Mouse (Mus musculus) stomach, embryonic 15.5 days (tissue): Measurements from ENCODE around the gene Gm4491. TPM values are rescaled to one million over a fixed set of nuclear protein-coding genes. Genes with fewer than 3 reads are reported as not detected.

Experiments used
- ATAC-seq: fragments of 200-750 bp; cut with Nextera tagmentation; 2 replicates; pipeline ENCODE4 v1.8.0; 2017; ENCODE audit warnings: low read depth, moderate number of reproducible peaks, moderate TSS enrichment; ENCODE audit not compliant: insufficient read depth, low FRiP score
- H3K27ac ChIP-seq: fragments of 300-500 bp; sonication (generic); 2 replicates; pipeline ENCODE4 v1.5.1; 2015; ENCODE audit warnings: mild to moderate bottlenecking, inconsistent platforms
- H3K27me3 ChIP-seq: fragments of 300-500 bp; sonication (generic); replicated peaks from 2 replicates; pipeline ENCODE4 v1.6.1; 2015; ENCODE audit warnings: inconsistent platforms
- H3K36me3 ChIP-seq: fragments of 300-500 bp; sonication (generic); 2 replicates; pipeline ENCODE4 v1.6.1; 2015; ENCODE audit warnings: inconsistent platforms
- H3K4me1 ChIP-seq: fragments of 300-500 bp; sonication (generic); 2 replicates; pipeline ENCODE4 v1.6.1; 2015; ENCODE audit warnings: inconsistent platforms
- H3K4me2 ChIP-seq: fragments of 300-500 bp; sonication (generic); 2 replicates; pipeline ENCODE4 v1.6.1; 2015; ENCODE audit warnings: mild to moderate bottlenecking, inconsistent platforms
- H3K4me3 ChIP-seq: fragments of 300-500 bp; sonication (generic); replicated peaks from 2 replicates; pipeline ENCODE4 v1.5.1; 2015; ENCODE audit warnings: inconsistent platforms
- H3K9ac ChIP-seq: fragments of 300-500 bp; sonication (generic); 2 replicates; pipeline ENCODE4 v1.6.1; 2015; ENCODE audit warnings: inconsistent platforms
- H3K9me3 ChIP-seq: fragments of 300-500 bp; sonication (generic); 2 replicates; pipeline ENCODE4 v1.6.1; 2016; ENCODE audit warnings: inconsistent platforms
- WGBS: fragments of 180-500 bp; shearing (Covaris S2); methylation state at CpG from one replicate; pipeline ENCODE4 v1.1.7; 2015; 5-methylcytosine and 5-hydroxymethylcytosine counted together
- polyA plus RNA-seq: library from polyadenylated mRNA; unstranded; fragments of >200 nt; fragmentation: Nextera tagmentation; extraction: Ambion mirVana; gene quantifications from 2 replicates; pipeline ENCODE4 v1.2.1, GENCODE M21; 2015

Gene Gm4491
- not detected in 2 replicates for polyA plus RNA-seq

DNA sequence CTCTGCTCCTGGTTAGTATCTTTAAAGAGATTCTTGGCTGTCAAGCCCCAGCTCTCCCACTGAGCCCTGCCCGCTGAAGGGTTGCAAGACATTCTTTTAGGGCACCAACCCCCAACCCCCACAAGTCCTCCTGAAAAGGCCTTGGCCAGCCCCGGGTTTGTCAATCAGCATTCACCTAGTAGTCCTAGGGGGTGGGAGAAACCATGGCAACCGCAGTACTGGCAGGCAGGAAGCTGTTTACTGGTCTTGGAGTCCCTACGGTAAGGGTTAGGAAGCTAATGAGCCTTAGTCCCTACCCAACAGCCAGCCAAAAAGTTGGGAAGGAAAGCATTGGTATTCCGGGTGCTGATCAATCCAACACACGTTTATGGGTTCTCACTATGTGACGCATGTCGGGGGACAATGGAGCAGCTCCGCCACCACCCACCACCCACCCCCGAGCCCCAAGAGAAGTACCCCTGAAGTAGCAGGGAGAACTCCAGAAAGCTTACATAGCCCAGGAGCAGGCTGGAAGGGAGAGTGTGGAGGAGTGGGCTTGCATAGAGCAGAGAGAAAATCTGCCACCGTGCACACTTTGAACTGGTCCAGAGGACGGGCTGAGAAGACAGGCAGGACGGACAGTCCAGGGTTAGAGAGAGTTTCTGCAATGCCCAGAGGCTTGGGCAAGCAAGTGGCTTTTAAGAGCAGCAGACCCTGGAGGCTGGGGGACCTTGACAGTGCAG lies at the start of gene Gm4491:
Gene Gm4491, minus strand, starts transcription at position 61 of the 722 bp plus-strand sequence.
- no peaks in the 10 kb centered on the region for H3K9me3 ChIP-seq
- no peak for ATAC-seq
- H3K4me3 ChIP-seq = no peak within 1 kb of the TSS
- no peak within 1 kb of the TSS for H3K4me2 ChIP-seq
- H3K27me3 ChIP-seq = 0 out of 2 replicates have a peak, but pooled peaks cover 12% of the 10 kb centered on the region
- WGBS = 35% methylated on average over 13 of the region's 13 CpGs
- H3K27ac ChIP-seq = no peak within 1 kb of the TSS
- no peak within 1 kb of the TSS for H3K9ac ChIP-seq
- no peaks in the 10 kb centered on the region for H3K36me3 ChIP-seq
- no peaks in the 10 kb centered on the region for H3K4me1 ChIP-seq

DNA sequence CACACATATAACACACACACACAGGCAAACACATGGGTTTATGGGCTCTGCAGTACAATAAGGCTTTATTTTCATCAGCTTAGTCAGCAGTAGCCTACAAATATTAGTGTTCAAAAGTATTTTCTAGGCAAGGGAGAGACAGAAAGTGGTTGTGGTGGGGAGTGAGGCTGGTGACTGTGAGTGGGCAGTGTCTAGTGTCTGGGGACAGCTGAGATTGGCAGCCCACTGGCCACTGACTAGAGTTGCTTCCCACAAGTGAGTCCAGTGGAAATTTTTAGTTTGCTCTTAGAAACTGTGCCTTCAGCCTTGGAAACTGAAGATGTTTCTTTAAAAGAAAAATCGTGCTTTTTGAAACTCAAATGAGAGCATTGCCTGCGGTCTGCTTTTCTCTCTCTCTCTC lies 46.1 kb upstream of the Gm4491 start:
- no peaks in the 10 kb centered on the region for H3K36me3 ChIP-seq
- ATAC-seq = no peak
- H3K9me3 ChIP-seq = no peaks in the 10 kb centered on the region
- 0 out of 2 replicates have a peak, but pooled peaks cover 13% of the 10 kb centered on the region for H3K4me1 ChIP-seq
- H3K4me2 ChIP-seq = 0 out of 2 replicates have a peak overlapping the region, but pooled peaks have one; percentile 10
- peak overlapping the region; percentile 5; the same call in 1 of the 2 replicates for H3K27ac ChIP-seq
- WGBS = 24% methylated on average over 2 of the region's 2 CpGs
- no peak overlapping the region for H3K9ac ChIP-seq
- no peak overlapping the region for H3K4me3 ChIP-seq
- H3K27me3 ChIP-seq = no peaks in the 10 kb centered on the region

DNA sequence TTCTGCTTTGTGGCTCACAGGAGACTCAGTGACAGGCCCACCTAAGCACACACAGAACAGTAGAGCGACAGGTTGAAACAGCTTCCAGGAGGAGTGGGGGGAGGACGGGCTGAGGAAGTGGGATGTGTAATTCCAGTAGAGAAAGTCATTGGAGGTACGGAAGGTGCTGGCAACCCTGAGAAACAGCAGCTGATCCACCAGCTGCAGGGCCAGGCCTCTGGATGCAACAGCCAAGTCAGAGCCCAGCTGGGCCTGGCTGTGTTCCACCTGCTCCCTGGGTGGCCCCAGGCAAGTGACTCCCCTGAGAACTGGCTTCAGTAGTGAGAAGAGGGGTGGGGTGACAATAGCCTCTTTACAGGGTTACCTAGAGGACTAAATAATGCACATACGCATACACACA lies 45.5 kb upstream of the Gm4491 start:
- Histone ChIP-seq H3K27me3 (no peaks in the 10 kb centered on the region), H3K4me2 (no peak overlapping the region), H3K27ac (peak overlapping the region; percentile 62; the same call in 1 of the 2 replicates), H3K4me1 (0 out of 2 replicates have a peak, but pooled peaks cover 13% of the 10 kb centered on the region), H3K9me3 (no peaks in the 10 kb centered on the region), H3K9ac (no peak overlapping the region), H3K4me3 (no peak overlapping the region), H3K36me3 (no peaks in the 10 kb centered on the region)
- WGBS = 48% methylated on average over 4 of the region's 4 CpGs
- ATAC-seq = peak; percentile 65; the same call in 1 of the 2 replicates

DNA sequence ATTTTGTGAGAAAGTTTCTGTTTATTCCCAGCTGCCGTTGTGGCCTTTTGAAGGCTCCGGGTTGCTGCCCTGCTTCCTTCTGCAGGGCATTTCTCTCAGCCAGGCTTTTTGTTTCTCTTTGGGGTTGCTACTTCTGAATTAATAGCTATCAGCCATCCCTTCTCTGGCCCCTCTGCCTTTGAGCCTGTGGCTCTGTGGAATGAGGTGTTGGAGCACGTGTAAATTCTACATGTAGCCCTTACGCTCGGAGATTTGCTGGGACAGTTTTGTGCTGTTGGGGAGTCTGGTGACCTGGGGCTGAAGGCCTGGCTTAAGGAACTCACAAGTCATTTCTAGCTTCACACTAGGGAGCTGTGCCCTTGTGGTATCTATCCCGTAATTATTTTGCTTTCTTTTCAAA lies 39.2 kb upstream of the Gm4491 start:
- Histone ChIP-seq H3K9me3 (no peaks in the 10 kb centered on the region), H3K4me1 (no peaks in the 10 kb centered on the region), H3K9ac (no peak overlapping the region), H3K4me3 (no peak overlapping the region), H3K27ac (no peak overlapping the region), H3K36me3 (no peaks in the 10 kb centered on the region), H3K4me2 (no peak overlapping the region), H3K27me3 (no peaks in the 10 kb centered on the region)
- ATAC-seq = no peak
- WGBS = 31% methylated on average over 6 of the region's 6 CpGs

DNA sequence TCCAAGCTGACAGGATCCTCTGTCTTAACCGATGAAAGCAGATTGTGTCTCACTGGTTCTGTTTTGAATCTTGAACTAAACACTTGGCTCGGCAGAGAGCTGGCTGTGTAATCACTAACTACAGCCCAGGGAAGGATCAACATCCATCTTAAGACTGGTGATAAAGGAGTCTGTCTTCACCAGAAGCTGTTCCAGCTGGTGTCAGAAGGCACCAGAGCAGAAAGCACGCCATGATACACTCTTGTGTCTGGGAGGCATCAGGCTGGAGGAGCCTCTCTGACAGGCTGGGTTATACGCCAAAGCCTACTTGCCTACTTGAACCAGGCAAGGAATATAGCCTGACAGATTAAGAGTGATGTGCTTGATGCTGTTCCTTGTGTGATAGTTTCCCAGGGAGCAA lies 30.1 kb upstream of the Gm4491 start:
- H3K27ac ChIP-seq = no peak overlapping the region
- WGBS = 22% methylated on average over 4 of the region's 4 CpGs

DNA sequence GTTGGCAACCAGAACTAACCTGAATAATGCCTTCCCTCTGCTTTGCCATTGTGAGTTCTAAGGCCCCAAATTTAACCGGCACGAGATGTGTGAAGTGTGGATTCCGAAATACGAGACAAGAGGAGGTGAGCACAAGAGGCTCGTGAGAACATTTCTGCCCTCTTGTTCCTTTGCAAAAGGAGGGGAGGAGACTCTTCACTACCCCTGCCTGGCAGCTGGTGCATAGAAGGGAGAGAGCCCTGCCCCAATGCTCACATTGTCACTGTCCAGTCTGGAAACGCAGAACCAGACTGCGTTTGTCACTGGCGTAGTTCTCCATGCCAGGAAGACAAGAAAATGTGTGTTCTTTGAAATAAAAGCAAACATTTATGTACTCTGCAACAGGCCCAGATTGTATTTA lies 19.6 kb upstream of the Gm4491 start:
- H3K27me3 ChIP-seq = peaks cover 12% of the 10 kb centered on the region
- 75% methylated on average over 8 of the region's 8 CpGs for WGBS

More for the DNA sequence above, 30.1 kb upstream of the Gm4491 start:
- H3K9me3 ChIP-seq = no peaks in the 10 kb centered on the region
- no peak overlapping the region for H3K4me2 ChIP-seq
- no peak overlapping the region for H3K9ac ChIP-seq
- H3K4me3 ChIP-seq = no peak overlapping the region
- no peaks in the 10 kb centered on the region for H3K27me3 ChIP-seq
- H3K36me3 ChIP-seq = no peaks in the 10 kb centered on the region
- H3K4me1 ChIP-seq = no peaks in the 10 kb centered on the region
- peak; percentile 35; the same call in 1 of the 2 replicates for ATAC-seq

DNA sequence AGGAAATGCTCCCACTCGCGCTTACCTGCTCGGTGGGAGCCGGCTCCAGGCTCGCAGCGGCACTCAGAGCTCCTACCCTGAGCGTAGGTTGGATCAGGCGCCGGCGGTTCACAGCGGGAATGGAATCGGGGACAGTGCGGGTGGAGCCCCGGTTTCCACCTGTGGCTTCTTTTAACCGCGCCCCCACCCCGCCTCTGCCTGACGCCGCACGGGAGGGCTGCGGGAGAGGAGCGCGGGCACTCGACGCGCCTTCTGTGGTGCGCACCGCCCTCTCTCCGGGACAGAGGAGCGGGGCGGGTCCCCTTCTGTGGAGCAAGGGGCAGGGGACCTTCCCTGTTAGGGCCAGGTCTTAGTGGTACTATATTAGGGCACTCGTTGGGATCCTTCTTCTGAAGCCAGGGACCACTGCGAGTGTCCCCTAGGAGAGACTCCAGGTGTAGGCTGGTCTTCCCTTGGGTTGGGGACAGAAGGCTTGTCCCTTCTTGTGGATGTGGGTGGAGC lies 17.5 kb upstream of the Gm4491 start, which contains the start of gene Gjb6:
Gene Gjb6, minus strand, starts transcription at position 451 of the 501 bp plus-strand sequence.
- Histone ChIP-seq H3K36me3 (no peaks in the 10 kb centered on the region), H3K4me3 (peak within 1 kb of the TSS; percentile 39), H3K4me1 (peaks cover 8% of the 10 kb centered on the region), H3K27ac (no peak within 1 kb of the TSS), H3K27me3 (peaks cover 12% of the 10 kb centered on the region), H3K9ac (no peak within 1 kb of the TSS; the same call in 1 of the 2 replicates), H3K4me2 (peak within 1 kb of the TSS; percentile 72), H3K9me3 (no peaks in the 10 kb centered on the region)
- ATAC-seq = no peak
- WGBS = 3% methylated on average over 32 of the region's 33 CpGs

More for the DNA sequence above, 19.6 kb upstream of the Gm4491 start:
- Histone ChIP-seq H3K36me3 (no peaks in the 10 kb centered on the region), H3K4me2 (no peak overlapping the region), H3K4me1 (peaks cover 8% of the 10 kb centered on the region), H3K9ac (no peak overlapping the region), H3K27ac (no peak overlapping the region), H3K4me3 (no peak overlapping the region), H3K9me3 (no peaks in the 10 kb centered on the region)
- ATAC-seq = no peak

DNA sequence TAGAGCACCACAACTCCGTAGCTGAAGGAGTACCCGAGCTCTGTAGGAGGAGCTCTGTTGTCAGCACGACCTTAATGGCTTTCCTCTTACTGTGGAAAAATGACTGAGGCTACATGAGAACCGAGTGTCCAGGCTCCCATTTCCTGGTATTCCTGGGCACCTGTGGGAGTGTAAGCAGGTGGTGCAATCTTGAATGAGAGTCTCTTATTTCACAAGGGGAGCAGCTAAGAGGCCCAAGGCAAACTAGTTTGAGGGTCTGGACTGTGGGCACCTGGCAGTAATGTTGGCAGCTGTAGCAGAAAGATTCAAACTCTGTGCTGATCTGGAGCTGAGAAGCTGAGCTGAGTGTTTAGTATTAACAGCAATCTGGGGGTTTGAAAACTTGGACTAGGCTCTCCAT lies 11.7 kb upstream of the Gm4491 start:
- H3K36me3 ChIP-seq = no peaks in the 10 kb centered on the region
- 46% methylated on average over 4 of the region's 4 CpGs for WGBS
- H3K4me1 ChIP-seq = no peaks in the 10 kb centered on the region
- no peak overlapping the region for H3K4me3 ChIP-seq
- no peak overlapping the region for H3K9ac ChIP-seq
- H3K27me3 ChIP-seq = peaks cover 1% of the 10 kb centered on the region; the same call in 1 of the 2 replicates
- H3K27ac ChIP-seq = peak overlapping the region; percentile 21; the same call in 1 of the 2 replicates
- no peaks in the 10 kb centered on the region for H3K9me3 ChIP-seq
- ATAC-seq = 0 out of 2 replicates have a peak, but pooled peaks have one; percentile 47
- no peak overlapping the region for H3K4me2 ChIP-seq

DNA sequence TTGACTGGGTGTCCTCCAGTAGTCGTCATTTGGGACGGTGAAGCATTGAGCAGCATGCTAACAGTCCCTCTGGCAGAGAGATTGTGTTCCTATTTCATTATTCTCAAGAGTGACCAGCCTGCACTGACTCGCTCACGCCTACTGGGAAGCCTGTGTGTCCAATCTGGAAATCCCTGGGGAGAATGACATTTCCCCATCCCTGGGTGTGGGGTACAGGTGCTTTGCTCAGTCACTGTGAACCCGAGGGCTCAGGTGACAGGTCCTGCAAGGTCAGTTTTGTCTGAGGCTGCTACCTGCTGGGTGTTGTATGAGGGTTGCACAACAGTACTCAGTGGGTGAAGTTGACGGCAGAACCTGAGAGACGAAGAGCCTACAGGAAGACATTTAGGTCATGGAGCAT lies 6.6 kb upstream of the Gm4491 start:
- H3K4me3 ChIP-seq = no peak overlapping the region
- 0 out of 2 replicates have a peak, but pooled peaks cover 8% of the 10 kb centered on the region for H3K27me3 ChIP-seq
- H3K4me1 ChIP-seq = no peaks in the 10 kb centered on the region
- ATAC-seq = no peak
- no peak overlapping the region for H3K4me2 ChIP-seq
- 90% methylated on average over 7 of the region's 7 CpGs for WGBS
- H3K9ac ChIP-seq = no peak overlapping the region
- H3K36me3 ChIP-seq = no peaks in the 10 kb centered on the region
- no peak overlapping the region for H3K27ac ChIP-seq
- no peaks in the 10 kb centered on the region for H3K9me3 ChIP-seq

DNA sequence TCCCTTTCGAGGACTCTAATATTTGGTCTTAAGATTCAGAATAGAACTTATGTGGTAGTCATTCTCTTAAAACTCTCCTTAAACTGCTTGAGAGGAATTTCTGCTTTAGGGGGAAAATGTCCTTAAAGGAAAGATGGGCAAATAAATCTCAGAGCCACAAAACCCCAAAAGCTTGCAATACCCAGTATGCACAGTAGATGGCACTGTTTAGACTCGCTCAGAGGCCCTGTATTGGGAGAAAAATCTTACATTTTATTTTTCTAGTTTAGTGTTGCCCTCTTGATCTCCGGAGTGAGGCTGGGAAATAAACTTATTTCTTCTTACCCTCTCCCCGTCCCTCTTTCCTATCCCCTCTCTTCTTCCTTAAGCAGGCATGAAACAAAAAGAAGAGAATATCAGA lies 6.5 kb downstream of the Gm4491 start:
- no peak overlapping the region for H3K4me3 ChIP-seq
- H3K27me3 ChIP-seq = peaks cover 39% of the 10 kb centered on the region
- WGBS = 8% methylated on average over 4 of the region's 4 CpGs
- H3K36me3 ChIP-seq = no peaks in the 10 kb centered on the region
- peaks cover 6% of the 10 kb centered on the region for H3K4me1 ChIP-seq
- ATAC-seq = no peak
- H3K4me2 ChIP-seq = no peak overlapping the region
- H3K27ac ChIP-seq = no peak overlapping the region
- H3K9me3 ChIP-seq = no peaks in the 10 kb centered on the region
- no peak overlapping the region for H3K9ac ChIP-seq

DNA sequence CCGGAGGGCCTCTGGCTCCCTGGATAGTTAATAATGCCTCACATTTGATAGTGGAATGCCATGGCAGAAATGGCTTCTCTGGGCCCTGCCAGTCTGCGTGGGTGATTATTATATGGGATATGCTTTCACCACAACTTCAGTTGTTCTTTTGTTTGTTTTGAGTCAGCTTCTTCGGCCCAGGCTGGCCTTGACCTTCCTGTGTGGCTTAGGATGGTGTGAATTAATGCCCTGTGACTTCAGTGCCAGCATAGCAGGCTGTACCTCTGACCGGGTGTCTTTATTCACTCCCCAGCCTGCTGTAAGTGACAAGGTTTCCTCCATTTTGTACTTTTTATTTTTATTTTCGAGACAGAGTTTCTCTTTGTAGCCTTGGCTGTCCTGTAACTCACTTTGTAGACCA lies 7.8 kb downstream of the Gm4491 start:
- H3K4me2 ChIP-seq = no peak overlapping the region
- peaks cover 9% of the 10 kb centered on the region for H3K4me1 ChIP-seq
- peaks cover 50% of the 10 kb centered on the region for H3K27me3 ChIP-seq
- H3K27ac ChIP-seq = no peak overlapping the region
- H3K4me3 ChIP-seq = no peak overlapping the region
- H3K36me3 ChIP-seq = no peaks in the 10 kb centered on the region
- no peak overlapping the region for H3K9ac ChIP-seq
- no peak for ATAC-seq
- no peaks in the 10 kb centered on the region for H3K9me3 ChIP-seq
- 55% methylated on average over 5 of the region's 5 CpGs for WGBS

DNA sequence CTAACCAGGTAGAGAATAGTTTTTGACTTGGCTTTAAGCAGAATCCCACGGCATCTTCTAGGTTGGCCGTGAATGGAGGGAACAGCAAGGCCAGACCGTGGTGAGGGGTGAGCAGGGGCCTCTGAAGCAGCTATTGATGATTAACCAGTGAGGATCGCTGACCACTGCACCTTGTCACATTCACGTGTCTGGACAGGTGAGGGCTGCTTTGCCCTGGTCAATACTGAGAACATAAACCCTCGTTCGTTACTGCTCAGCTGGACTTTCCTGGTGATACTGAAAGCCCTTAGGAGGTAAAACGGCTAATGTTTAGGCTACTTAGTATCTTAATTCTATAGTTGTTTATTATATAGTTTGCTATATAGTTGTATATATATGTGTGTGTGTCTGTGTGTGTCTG lies 8.6 kb downstream of the Gm4491 start:
- H3K27me3 ChIP-seq = peaks cover 50% of the 10 kb centered on the region

More for the DNA sequence above, 8.6 kb downstream of the Gm4491 start:
- no peak overlapping the region for H3K27ac ChIP-seq
- no peaks in the 10 kb centered on the region for H3K9me3 ChIP-seq
- 61% methylated on average over 8 of the region's 8 CpGs for WGBS
- H3K9ac ChIP-seq = no peak overlapping the region
- no peak overlapping the region for H3K4me2 ChIP-seq
- peaks cover 9% of the 10 kb centered on the region for H3K4me1 ChIP-seq
- no peak for ATAC-seq
- no peaks in the 10 kb centered on the region for H3K36me3 ChIP-seq
- H3K4me3 ChIP-seq = no peak overlapping the region
